Mouse (Mus musculus) embryonic facial prominence, embryonic 14.5 days (tissue): ENCODE results near the gene Actr8. TPM values are rescaled to one million over a fixed set of nuclear protein-coding genes. Genes with fewer than 3 reads are reported as not detected.

ENCODE experiments used
- ATAC-seq: fragments of 200-750 bp; cut with Nextera tagmentation; 2 replicates; pipeline ENCODE4 v1.8.0; 2017; ENCODE audit warnings: low read depth, moderate number of reproducible peaks, moderate TSS enrichment
- DNase-seq: peaks from one replicate; pipeline ENCODE4 v3.0.0-alpha.2; 2015; ENCODE audit warnings: low spot score
- H3K27ac ChIP-seq: fragments of 300-500 bp; sonication (generic); replicated peaks from 2 replicates; pipeline ENCODE4 v1.5.1; 2014; ENCODE audit warnings: low read depth, mild to moderate bottlenecking, low read length, moderate library complexity
- H3K27me3 ChIP-seq: fragments of 300-500 bp; sonication (generic); replicated peaks from 2 replicates; pipeline ENCODE4 v1.6.1; 2014; ENCODE audit warnings: low read length; ENCODE audit not compliant: control insufficient read depth, insufficient read depth
- H3K36me3 ChIP-seq: fragments of 300-500 bp; sonication (generic); 2 replicates; pipeline ENCODE4 v1.6.1; 2014; ENCODE audit warnings: low read length, mixed read lengths; ENCODE audit not compliant: control insufficient read depth, insufficient read depth
- H3K4me1 ChIP-seq: fragments of 300-500 bp; sonication (generic); 2 replicates; pipeline ENCODE4 v1.6.1; 2014; ENCODE audit warnings: antibody characterized with exemption, low read length; ENCODE audit not compliant: control insufficient read depth, insufficient read depth
- H3K4me2 ChIP-seq: fragments of 300-500 bp; sonication (generic); 2 replicates; pipeline ENCODE4 v1.6.1; 2014; ENCODE audit warnings: low read depth, mild to moderate bottlenecking, low read length, moderate library complexity, mixed read lengths
- H3K4me3 ChIP-seq: fragments of 300-500 bp; sonication (generic); 2 replicates; pipeline ENCODE4 v1.5.1; 2014; ENCODE audit warnings: low read depth, mild to moderate bottlenecking, low read length
- H3K9ac ChIP-seq: fragments of 300-500 bp; sonication (generic); 2 replicates; pipeline ENCODE4 v1.6.1; 2014; ENCODE audit warnings: low read depth, mild to moderate bottlenecking, low read length, moderate library complexity, mixed read lengths
- H3K9me3 ChIP-seq: fragments of 300-500 bp; sonication (generic); 2 replicates; pipeline ENCODE4 v1.6.1; 2016; ENCODE audit warnings: low read length; ENCODE audit not compliant: control insufficient read depth
- WGBS: fragments of 180-500 bp; shearing (Covaris S2); extraction: QIAGEN DNeasy Blood & Tissue Kit; methylation state at CpG from one replicate; pipeline ENCODE4 v1.1.7; 2014; 5-methylcytosine and 5-hydroxymethylcytosine counted together
- polyA plus RNA-seq: library from polyadenylated mRNA; unstranded; fragments of >200 nt; fragmentation: Nextera tagmentation; extraction: Ambion mirVana; gene quantifications from 2 replicates; pipeline ENCODE4 v1.2.1, GENCODE M21; 2014

The Actr8 gene
- polyA plus RNA-seq, 1 experiment from 2014 or later = 49.1 TPM

DNA sequence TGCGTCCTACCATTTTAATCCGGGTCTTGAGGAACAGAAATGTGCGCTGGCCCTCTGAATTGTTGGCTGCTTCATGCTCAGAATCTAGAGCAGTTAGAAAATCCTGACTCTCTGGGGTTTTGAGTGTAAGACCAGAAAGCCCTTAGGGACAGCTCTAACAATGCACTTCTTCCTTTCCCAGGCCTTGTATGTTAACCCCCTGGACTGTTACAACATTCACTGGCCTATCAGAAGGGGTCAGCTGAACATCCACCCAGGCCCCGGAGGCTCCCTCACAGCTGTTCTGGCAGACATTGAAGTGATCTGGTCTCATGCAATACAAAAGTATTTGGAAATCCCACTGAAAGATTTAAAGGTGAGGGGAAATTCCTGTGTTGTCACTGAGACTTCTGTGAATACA lies 8.0 kb downstream of the Actr8 start:
- WGBS = 96% methylated on average over 4 of the region's 4 CpGs
- ATAC-seq (no peak), DNase-seq (no peak)
- Histone ChIP-seq H3K4me1 (no peaks in the 10 kb centered on the region), H3K9me3 (no peaks in the 10 kb centered on the region; the same call in 1 of the 2 replicates), H3K4me2 (no peak overlapping the region), H3K4me3 (no peak overlapping the region), H3K9ac (no peak overlapping the region), H3K27ac (no peak overlapping the region), H3K36me3 (peaks cover 100% of the 10 kb centered on the region), H3K27me3 (no peaks in the 10 kb centered on the region)

GRCm38 (mm10) chr14:29987276-29987675 lies 9.1 kb downstream of the Actr8 start:
- ATAC-seq = no peak
- no peak overlapping the region for H3K4me3 ChIP-seq
- H3K4me1 ChIP-seq = no peaks in the 10 kb centered on the region
- H3K4me2 ChIP-seq = no peak overlapping the region
- H3K9ac ChIP-seq = no peak overlapping the region
- H3K36me3 ChIP-seq = peaks cover 100% of the 10 kb centered on the region
- H3K27ac ChIP-seq = no peak overlapping the region
- no peaks in the 10 kb centered on the region for H3K27me3 ChIP-seq
- WGBS = 95% methylated on average over 6 of the region's 6 CpGs
- DNase-seq = no peak
- no peaks in the 10 kb centered on the region for H3K9me3 ChIP-seq

DNA sequence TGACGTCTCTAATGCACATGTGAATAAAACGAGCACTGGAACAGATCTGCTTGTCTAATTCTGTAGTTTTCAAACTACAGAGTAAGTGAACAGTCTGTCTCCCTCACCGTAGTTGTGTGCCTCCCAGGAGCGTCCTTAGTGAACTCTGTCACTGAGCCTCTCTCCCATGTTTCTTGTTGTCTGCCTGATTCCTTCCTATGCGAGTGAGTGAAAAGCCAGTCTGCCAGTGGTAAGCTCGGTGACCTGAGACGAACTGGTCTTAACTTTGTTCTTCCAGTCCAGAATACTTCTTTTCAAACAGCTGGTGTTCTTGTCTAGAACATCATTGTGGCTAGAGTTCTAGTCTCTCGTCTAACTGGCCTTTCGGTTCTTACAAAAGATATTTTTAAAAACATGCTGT lies 9.6 kb downstream of the Actr8 start:
- Histone ChIP-seq H3K4me3 (no peak overlapping the region), H3K36me3 (peaks cover 100% of the 10 kb centered on the region), H3K4me1 (no peaks in the 10 kb centered on the region), H3K27me3 (no peaks in the 10 kb centered on the region), H3K9me3 (no peaks in the 10 kb centered on the region), H3K4me2 (no peak overlapping the region), H3K27ac (no peak overlapping the region), H3K9ac (no peak overlapping the region)
- DNase-seq = no peak
- ATAC-seq = no peak
- WGBS = 91% methylated on average over 9 of the region's 9 CpGs

DNA sequence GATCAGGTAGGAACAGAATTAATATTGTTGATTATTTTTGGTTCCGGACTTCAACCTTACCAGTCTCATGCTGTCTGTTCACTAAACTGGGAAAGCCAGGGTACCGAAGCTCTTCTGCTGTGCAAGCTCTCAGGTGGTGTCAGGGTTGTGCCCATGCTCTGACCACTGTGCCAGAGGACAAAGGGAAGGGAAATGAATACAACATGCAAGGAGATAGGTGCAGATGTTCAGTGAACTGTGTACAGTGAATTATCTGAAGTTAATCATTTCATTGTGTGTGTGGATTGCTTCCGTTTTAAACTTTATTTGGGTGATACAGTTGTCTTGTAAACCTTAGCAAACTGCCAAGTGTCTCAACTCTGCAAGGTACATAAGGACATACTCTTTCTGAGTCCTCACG lies 10.2 kb downstream of the Actr8 start:
- no peaks in the 10 kb centered on the region for H3K4me1 ChIP-seq
- WGBS = 95% methylated on average over 4 of the region's 4 CpGs
- no peak overlapping the region for H3K9ac ChIP-seq
- no peak overlapping the region for H3K4me3 ChIP-seq
- peaks cover 100% of the 10 kb centered on the region for H3K36me3 ChIP-seq
- ATAC-seq (no peak), DNase-seq (no peak)
- H3K4me2 ChIP-seq = no peak overlapping the region
- no peaks in the 10 kb centered on the region for H3K27me3 ChIP-seq
- no peak overlapping the region for H3K27ac ChIP-seq
- no peaks in the 10 kb centered on the region for H3K9me3 ChIP-seq

DNA sequence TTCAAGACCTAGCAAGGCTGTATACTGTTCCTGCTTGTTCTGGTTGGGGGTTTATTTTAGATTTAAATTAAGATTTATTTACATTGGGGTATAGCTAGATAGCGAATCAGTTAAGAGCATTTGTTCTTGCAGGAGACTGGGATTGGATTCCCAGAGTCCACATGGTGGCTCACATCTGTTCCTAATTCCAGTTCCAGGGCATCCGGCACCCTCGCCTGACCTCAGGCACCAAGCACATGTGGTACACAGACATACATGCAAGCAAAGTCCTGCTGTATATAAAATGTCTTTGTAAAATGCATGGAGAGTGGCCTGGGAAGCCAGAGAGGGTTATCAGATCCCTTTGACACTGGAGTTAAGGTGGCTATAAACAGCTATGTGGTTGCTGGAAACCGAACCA lies 16.8 kb downstream of the Actr8 start:
- Histone ChIP-seq H3K4me3 (no peak overlapping the region), H3K9ac (no peak overlapping the region), H3K27me3 (no peaks in the 10 kb centered on the region), H3K36me3 (peaks cover 80% of the 10 kb centered on the region), H3K4me2 (no peak overlapping the region), H3K9me3 (no peaks in the 10 kb centered on the region), H3K4me1 (no peaks in the 10 kb centered on the region), H3K27ac (no peak overlapping the region)
- 43% methylated on average over 4 of the region's 4 CpGs for WGBS
- ATAC-seq = no peak
- DNase-seq = no peak

DNA sequence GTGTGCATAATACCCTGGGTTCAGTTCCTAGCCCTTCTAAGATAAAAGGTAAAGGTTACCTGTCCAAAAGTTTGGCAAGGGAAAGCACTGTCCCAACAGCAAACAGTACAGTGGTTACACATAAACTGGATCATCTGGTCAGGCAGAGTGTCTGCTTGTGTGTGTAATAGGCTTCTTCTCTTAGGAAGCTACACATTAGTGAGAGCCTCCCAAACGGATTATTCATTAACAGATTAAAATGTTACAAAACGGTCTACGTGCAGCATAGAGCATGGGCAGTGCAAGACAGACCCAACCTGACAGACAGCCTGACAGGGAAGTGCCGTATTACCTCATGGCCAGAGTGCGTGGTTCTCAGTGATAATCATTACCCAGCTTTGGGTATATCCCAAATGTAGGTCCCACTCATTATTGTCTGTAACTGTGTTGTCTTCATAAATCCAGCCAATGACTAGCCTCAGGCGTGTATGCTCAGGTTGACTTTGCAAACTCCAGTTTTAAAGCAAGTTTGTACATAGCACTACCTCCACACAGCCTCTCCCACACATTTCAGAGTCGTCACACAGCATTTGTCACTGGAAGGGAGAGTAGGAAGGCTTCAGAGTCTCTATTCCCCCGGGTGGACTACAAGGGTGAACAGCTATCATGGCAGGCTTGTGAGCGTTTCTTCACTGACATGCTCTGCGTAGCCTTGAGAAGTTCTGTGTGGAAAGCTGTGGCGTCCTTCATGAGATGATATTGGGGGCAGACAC lies 18.0 kb downstream of the Actr8 start:
- DNase-seq (no peak), ATAC-seq (no peak)
- whole genome bisulfite sequencing = 94% methylated on average over 11 of the region's 11 CpGs
- peaks cover 68% of the 10 kb centered on the region for H3K36me3 ChIP-seq
- no peak overlapping the region for H3K9ac ChIP-seq
- H3K9me3 ChIP-seq = no peaks in the 10 kb centered on the region
- H3K4me1 ChIP-seq = no peaks in the 10 kb centered on the region
- no peak overlapping the region for H3K4me2 ChIP-seq
- H3K27ac ChIP-seq = no peak overlapping the region
- H3K27me3 ChIP-seq = no peaks in the 10 kb centered on the region
- H3K4me3 ChIP-seq = no peak overlapping the region

DNA sequence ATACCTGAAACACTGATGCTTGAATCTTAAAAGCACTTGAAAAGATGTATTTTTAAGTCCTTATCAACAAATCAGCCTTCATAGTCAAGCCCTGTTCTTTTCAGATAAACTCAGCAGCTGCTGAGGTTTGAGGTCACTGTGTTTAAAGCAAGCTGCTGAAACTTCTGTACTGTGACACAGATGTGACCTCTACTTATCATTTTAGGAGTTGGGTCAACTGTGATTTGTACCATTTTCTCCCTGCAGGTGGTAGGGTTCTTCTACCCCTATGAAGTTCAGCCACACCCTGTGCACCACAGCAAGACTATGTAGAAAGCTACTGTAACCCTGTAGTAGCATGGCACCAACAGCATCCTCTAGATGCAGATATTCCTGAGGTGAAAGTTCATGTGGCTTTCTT lies 19.2 kb downstream of the Actr8 start:
- no peak for ATAC-seq
- DNase-seq = no peak
- no peak overlapping the region for H3K4me3 ChIP-seq
- H3K4me2 ChIP-seq = no peak overlapping the region
- no peaks in the 10 kb centered on the region for H3K4me1 ChIP-seq
- no peak overlapping the region for H3K9ac ChIP-seq
- no peaks in the 10 kb centered on the region for H3K9me3 ChIP-seq
- no peaks in the 10 kb centered on the region for H3K27me3 ChIP-seq
- no peak overlapping the region for H3K27ac ChIP-seq
- peaks cover 56% of the 10 kb centered on the region for H3K36me3 ChIP-seq

DNA sequence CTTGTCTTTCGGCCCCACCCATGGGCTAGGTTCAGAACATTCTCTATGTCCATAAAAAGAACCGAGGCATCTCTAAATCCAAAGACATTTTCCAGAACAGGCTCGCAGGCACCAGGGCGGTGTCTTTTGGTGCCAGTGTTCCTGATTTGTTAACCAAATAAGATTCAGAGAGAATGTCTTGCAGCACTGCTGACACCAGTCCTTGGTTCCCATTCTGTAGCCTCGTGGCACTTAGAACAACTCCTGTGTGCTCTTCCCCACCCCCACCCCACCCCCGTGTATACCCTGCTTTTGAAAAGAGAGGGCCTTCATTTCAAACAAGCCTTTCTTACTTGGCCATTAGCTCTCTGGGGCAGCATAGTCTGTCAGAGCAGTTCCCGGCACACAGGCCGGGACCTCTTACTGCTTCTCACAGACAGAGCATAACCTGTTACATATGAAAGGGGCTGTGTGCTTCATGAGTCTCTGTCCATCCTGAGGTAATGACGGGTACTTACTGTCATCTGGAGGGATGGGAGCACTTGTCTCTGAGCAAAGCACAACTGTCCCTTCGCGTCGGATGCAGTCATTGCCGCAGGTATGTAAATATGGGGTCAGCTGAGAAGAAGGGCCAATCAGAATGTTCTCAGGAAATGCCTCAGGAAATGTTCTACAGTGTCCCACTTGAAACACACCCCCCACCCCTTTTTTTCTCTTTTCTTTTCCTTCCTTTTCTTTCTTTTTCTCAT lies 20.8 kb downstream of the Actr8 start:
- WGBS = 77% methylated on average over 13 of the region's 13 CpGs
- H3K4me1 ChIP-seq = no peaks in the 10 kb centered on the region
- no peak overlapping the region for H3K4me3 ChIP-seq
- H3K9me3 ChIP-seq = no peaks in the 10 kb centered on the region
- H3K4me2 ChIP-seq = no peak overlapping the region
- no peak for DNase-seq
- H3K9ac ChIP-seq = no peak overlapping the region
- H3K27ac ChIP-seq = no peak overlapping the region
- H3K36me3 ChIP-seq = peaks cover 40% of the 10 kb centered on the region
- no peak for ATAC-seq
- no peaks in the 10 kb centered on the region for H3K27me3 ChIP-seq

GRCm38 (mm10) chr14:29999475-29999811 lies 21.3 kb downstream of the Actr8 start:
- DNase-seq (no peak), ATAC-seq (no peak)
- WGBS = 85% methylated on average over 3 of the region's 3 CpGs
- Histone ChIP-seq H3K36me3 (peaks cover 35% of the 10 kb centered on the region), H3K27ac (no peak overlapping the region), H3K27me3 (no peaks in the 10 kb centered on the region), H3K4me3 (no peak overlapping the region), H3K9me3 (no peaks in the 10 kb centered on the region), H3K9ac (no peak overlapping the region), H3K4me1 (no peaks in the 10 kb centered on the region), H3K4me2 (no peak overlapping the region)
